Mouse (Mus musculus) small intestine, adult 2 months (tissue): ENCODE results near the gene Cdk6.
"Not testable (repeated sequence)": the region's sequence is repeated elsewhere in the genome, so short reads cannot be mapped to it uniquely, and the experiment has no call there.

Source experiments
- CTCF ChIP-seq: fragments of 200-500 bp; IDR thresholded peaks from 2 replicates; pipeline ENCODE4 v1.5.1; 2012; ENCODE audit warnings: low read depth, mild to moderate bottlenecking, control low read depth, inconsistent platforms, low read length, moderate library complexity, mixed read lengths; ENCODE audit not compliant: insufficient replicate concordance, insufficient read length; ENCODE audit errors: extremely low read depth
- POLR2A ChIP-seq: fragments of 200-500 bp; IDR thresholded peaks from 2 replicates; pipeline ENCODE4 v1.6.1; 2012; ENCODE audit warnings: low read depth, mild to moderate bottlenecking, control low read depth, inconsistent platforms, low read length, moderate library complexity

DNA sequence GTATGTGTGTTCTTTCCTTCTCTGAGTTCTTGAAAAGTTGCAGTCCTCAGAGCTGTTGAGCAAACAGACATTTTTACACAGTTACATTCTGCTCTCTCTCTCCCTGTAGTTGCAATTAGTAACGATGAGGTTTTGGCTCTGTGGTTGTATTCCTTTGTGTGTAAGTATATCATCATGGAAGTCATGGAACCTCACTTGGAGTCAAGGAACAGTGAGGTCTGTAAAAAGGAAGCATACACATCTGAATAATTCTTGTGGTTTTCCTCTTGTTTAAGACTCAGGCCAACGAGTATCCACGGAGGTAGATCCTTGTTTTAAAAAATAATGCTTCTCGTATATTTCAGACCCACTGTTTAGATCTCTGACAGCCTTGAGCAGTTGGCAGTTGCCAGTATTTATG, 8.1 kb downstream of the Cdk6 start:
- TF ChIP-seq POLR2A, CTCF: not testable (repeated sequence)
